Mouse (Mus musculus): ENCODE results near the gene Gm11559.
"Not testable (repeated sequence)": the region's sequence is repeated elsewhere in the genome, so short reads cannot be mapped to it uniquely, and the experiment has no call there.

Gm11559 gene

GRCm38 (mm10) chr11:99864176-99864575 lies at the start of gene Gm11559:
Gene Gm11559, plus strand, starts transcription at chr11:99864476.
- DNase-seq (ENCODE audit: low spot score in 2 of 2) = not testable (repeated sequence)

GRCm38 (mm10) chr11:99815566-99815965 lies 48.7 kb upstream of the Gm11559 start, which contains the start of gene Gm11564:
Gene Gm11564, minus strand, starts transcription at chr11:99815666.
- DNase-seq (ENCODE audit: low spot score in 2 of 2) = not testable (repeated sequence)

GRCm38 (mm10) chr11:99837966-99838365 lies 26.3 kb upstream of the Gm11559 start, which contains the start of gene 2300003K06Rik:
Gene 2300003K06Rik, minus strand, starts transcription at chr11:99838066.
- no peak for DNase-seq (ENCODE audit: low spot score in 2 of 2)

- DNase-seq (ENCODE audit: low spot score in 2 of 2) = no peak
These were observed 22.1 kb upstream of the Gm11559 start for GRCm38 (mm10) chr11:99842185-99842584.

GRCm38 (mm10) chr11:99846746-99847145 lies 17.5 kb upstream of the Gm11559 start:
- no peak for DNase-seq (ENCODE audit: low spot score in 2 of 2)

- DNase-seq (ENCODE audit: low spot score in 2 of 2) = no peak
These were observed 12.8 kb upstream of the Gm11559 start, which contains the start of gene Krtap4-16 for GRCm38 (mm10) chr11:99851508-99851907. Gene Krtap4-16, minus strand, starts transcription at chr11:99851608.

- DNase-seq (ENCODE audit: low spot score in 2 of 2) = no peak
These were observed 10.2 kb upstream of the Gm11559 start for GRCm38 (mm10) chr11:99854121-99854520.

- DNase-seq (ENCODE audit: low spot score in 2 of 2) = no peak
These were observed 6.7 kb upstream of the Gm11559 start, which contains the start of gene Gm11568 for GRCm38 (mm10) chr11:99857617-99858016. Gene Gm11568, plus strand, starts transcription at chr11:99857917.

- no peak for DNase-seq (ENCODE audit: low spot score in 2 of 2)
These were observed 5.5 kb upstream of the Gm11559 start for GRCm38 (mm10) chr11:99858761-99859160.

GRCm38 (mm10) chr11:99873089-99873488 lies 8.8 kb downstream of the Gm11559 start, which contains the start of gene Krtap9-1:
Gene Krtap9-1, plus strand, starts transcription at chr11:99873389.
- DNase-seq (ENCODE audit: low spot score in 2 of 2) = not testable (repeated sequence)

- not testable (repeated sequence) for DNase-seq (ENCODE audit: low spot score in 2 of 2)
These were observed 14.6 kb downstream of the Gm11559 start, which contains the start of gene Gm11567 for GRCm38 (mm10) chr11:99878887-99879286. Gene Gm11567, plus strand, starts transcription at chr11:99879187.

- DNase-seq (ENCODE audit: low spot score in 2 of 2) = no peak
These were observed 43.3 kb downstream of the Gm11559 start, which contains the start of gene Krtap31-1 for GRCm38 (mm10) chr11:99907620-99908019. Gene Krtap31-1, plus strand, starts transcription at chr11:99907920.

GRCm38 (mm10) chr11:99914451-99914850 lies 50.2 kb downstream of the Gm11559 start, which contains the start of gene Gm11565:
Gene Gm11565, plus strand, starts transcription at chr11:99914751.
- DNase-seq (ENCODE audit: low spot score in 2 of 2) = no peak

Measured in frontal cortex, postnatal 25 days (tissue).